Mouse (Mus musculus) embryonic facial prominence, embryonic 13.5 days (tissue): ENCODE measurements around the gene Hoxa7. TPM values are rescaled to one million over a fixed set of nuclear protein-coding genes. Genes with fewer than 3 reads are reported as not detected.

ENCODE experiments used
- ATAC-seq: fragments of 200-750 bp; cut with Nextera tagmentation; 2 replicates; pipeline ENCODE4 v1.8.0; 2017; ENCODE audit warnings: low read depth; ENCODE audit not compliant: insufficient number of reproducible peaks, insufficient read depth, low FRiP score, low TSS enrichment
- H3K27ac ChIP-seq: fragments of 300-500 bp; sonication (generic); 2 replicates; pipeline ENCODE4 v1.5.1; 2015; ENCODE audit warnings: moderate library complexity, mild to moderate bottlenecking, inconsistent platforms
- H3K27me3 ChIP-seq: fragments of 300-500 bp; sonication (generic); 2 replicates; pipeline ENCODE4 v1.6.1; 2015; ENCODE audit warnings: mild to moderate bottlenecking, inconsistent platforms
- H3K36me3 ChIP-seq: fragments of 300-500 bp; sonication (generic); 2 replicates; pipeline ENCODE4 v1.6.1; 2015; ENCODE audit warnings: mild to moderate bottlenecking, inconsistent platforms
- H3K4me1 ChIP-seq: fragments of 300-500 bp; sonication (generic); 2 replicates; pipeline ENCODE4 v1.6.1; 2015; ENCODE audit warnings: inconsistent platforms
- H3K4me2 ChIP-seq: fragments of 300-500 bp; sonication (generic); 2 replicates; pipeline ENCODE4 v1.6.1; 2015; ENCODE audit warnings: moderate library complexity, mild to moderate bottlenecking, inconsistent platforms
- H3K4me3 ChIP-seq: fragments of 300-500 bp; sonication (generic); 2 replicates; pipeline ENCODE4 v1.5.1; 2015; ENCODE audit warnings: mild to moderate bottlenecking, inconsistent platforms
- H3K9ac ChIP-seq: fragments of 300-500 bp; sonication (generic); 2 replicates; pipeline ENCODE4 v1.6.1; 2015; ENCODE audit warnings: mild to moderate bottlenecking, inconsistent platforms
- H3K9me3 ChIP-seq: fragments of 300-500 bp; sonication (generic); 2 replicates; pipeline ENCODE4 v1.6.1; 2016; ENCODE audit warnings: inconsistent platforms
- WGBS: fragments of 180-500 bp; shearing (Covaris S2); methylation state at CpG from one replicate; pipeline ENCODE4 v1.1.7; 2015; ENCODE audit warnings: mixed read lengths; 5-methylcytosine and 5-hydroxymethylcytosine counted together
- microRNA counts: library from miRNA; unstranded; fragments of <30 nt; microRNA quantifications from one replicate; lab custom pipeline; 2016
- microRNA-seq: library from miRNA; unstranded; fragments of <30 nt; microRNA quantifications from one replicate; pipeline ENCODE4, GENCODE M21; 2016
- polyA plus RNA-seq: library from polyadenylated mRNA; unstranded; fragments of >200 nt; fragmentation: Nextera tagmentation; extraction: Ambion mirVana; gene quantifications from 2 replicates; pipeline ENCODE4 v1.2.1, GENCODE M21; 2015

Gene Hoxa7
- polyA plus RNA-seq, 1 experiment from 2014 or later = not detected

DNA sequence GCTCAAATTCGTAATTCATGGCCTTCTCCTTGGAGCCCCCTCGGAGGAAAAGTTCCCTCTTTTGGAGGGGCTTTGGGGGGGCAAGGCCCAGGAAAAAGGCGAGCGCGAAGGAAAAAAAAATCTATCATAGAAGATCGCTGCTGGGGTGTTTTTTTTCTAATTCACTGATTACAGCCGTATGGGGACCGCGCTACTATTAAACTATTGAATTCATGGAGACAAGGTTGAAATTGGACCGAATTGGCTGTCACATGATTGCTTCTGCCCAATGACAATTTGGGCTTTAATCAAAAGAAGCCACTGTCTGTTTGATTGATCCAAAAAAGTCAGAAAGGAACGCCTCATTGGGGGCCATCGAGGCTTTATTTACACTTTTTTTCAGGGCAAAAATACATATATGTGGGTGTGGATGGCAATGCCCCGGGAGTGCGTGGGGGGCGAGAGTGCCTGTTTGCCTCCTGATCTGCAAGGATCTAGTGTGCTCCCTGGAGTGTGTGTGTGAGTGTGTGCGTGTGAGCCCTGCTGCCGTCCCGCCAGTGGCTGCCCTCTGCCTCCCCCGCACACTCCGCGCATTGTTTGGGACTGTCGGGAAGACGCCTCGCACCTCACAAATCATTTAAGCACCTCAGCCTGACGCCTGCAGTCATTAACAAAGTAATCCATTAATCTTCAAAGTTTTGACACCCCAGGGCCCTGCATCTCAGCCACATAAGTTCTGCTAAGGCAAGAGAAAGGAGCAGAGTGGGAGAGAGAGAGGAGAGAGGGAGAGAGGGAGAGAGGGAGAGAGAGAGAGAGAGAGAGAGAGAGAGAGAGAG is 56.8 kb downstream of the Hoxa7 start, which contains the start of gene Hoxa2:
Gene Hoxa2, minus strand, starts transcription at position 206 of the 815 bp plus-strand sequence.
- WGBS = under 1% methylated on average over 25 of the region's 25 CpGs
- Histone ChIP-seq H3K9me3 (no peaks in the 10 kb centered on the region), H3K4me1 (0 out of 2 replicates have a peak, but pooled peaks cover 2% of the 10 kb centered on the region), H3K36me3 (no peaks in the 10 kb centered on the region), H3K4me3 (no peak within 1 kb of the TSS), H3K27ac (no peak within 1 kb of the TSS), H3K4me2 (no peak within 1 kb of the TSS), H3K27me3 (peaks cover 97% of the 10 kb centered on the region), H3K9ac (no peak within 1 kb of the TSS)
- no peak for ATAC-seq

MicroRNA genes within 50 kb of the gene (microRNA counts, 519-probe panel; counts per million panel counts)
- microRNA mmu-miR-196b (lab: Ali Mortazavi, UCI) = 236 counts per million, percentile 44 among the panel's probes with 10 or more counts

Small RNA genes within 50 kb of the gene (microRNA-seq; reads per million reads assigned to microRNA genes)
- 51.0 reads per million, percentile 45 among the genes with 10 or more reads in this experiment for gene Mir196b

Other genes with a start within 250 kb of the Hoxa7 start
- 10.1 and 10.6 TPM in 2 replicates for gene Skap2, start 209.3 kb downstream of the Hoxa7 start, polyA plus RNA-seq
- gene Hoxa1, start 63.5 kb downstream of the Hoxa7 start, polyA plus RNA-seq = 0.21 and 0.84 TPM in 2 replicates
- gene Hoxa2, start 57.0 kb downstream of the Hoxa7 start, polyA plus RNA-seq = 0.19 and 1.6 TPM in 2 replicates
- gene 5730596B20Rik, start 44.4 kb downstream of the Hoxa7 start, polyA plus RNA-seq = 0.08 TPM in 1 of 2 replicates, not detected in the other
- gene Hoxa4, start 30.1 kb downstream of the Hoxa7 start, polyA plus RNA-seq = 0.46 TPM in 1 of 2 replicates, not detected in the other
- gene Hoxa5, start 17.3 kb downstream of the Hoxa7 start, polyA plus RNA-seq = 0.18 and 4.8 TPM in 2 replicates
- gene Hoxa6, start 13.1 kb downstream of the Hoxa7 start, polyA plus RNA-seq = 0.81 TPM in 1 of 2 replicates, not detected in the other
- 0.52 TPM in 1 of 2 replicates, not detected in the other for gene Hoxa3, start 8.5 kb downstream of the Hoxa7 start, polyA plus RNA-seq
- gene Gm28308, start 8.5 kb downstream of the Hoxa7 start, polyA plus RNA-seq = not detected in 2 replicates
- not detected in 2 replicates for gene Hoxa9, start 9.2 kb upstream of the Hoxa7 start, polyA plus RNA-seq
- gene Hoxa10, start 19.0 kb upstream of the Hoxa7 start, polyA plus RNA-seq = 0.13 TPM in 1 of 2 replicates, not detected in the other
- gene Hoxa11, start 24.0 kb upstream of the Hoxa7 start, polyA plus RNA-seq = not detected in 2 replicates
- gene Hoxa13, start 39.0 kb upstream of the Hoxa7 start, polyA plus RNA-seq = not detected in 2 replicates
- gene Evx1, start 91.6 kb upstream of the Hoxa7 start, polyA plus RNA-seq = not detected in 2 replicates